Mouse (Mus musculus): ENCODE data around the gene Banp. TPM values are rescaled to one million over a fixed set of nuclear protein-coding genes. Genes with fewer than 3 reads are reported as not detected.
A peak's percentile ranks its signal among the peaks of the same experiment; 100 is the strongest.

The Banp gene
- polyA plus RNA-seq, 1 experiment from 2014 or later: 53.0 TPM

DNA sequence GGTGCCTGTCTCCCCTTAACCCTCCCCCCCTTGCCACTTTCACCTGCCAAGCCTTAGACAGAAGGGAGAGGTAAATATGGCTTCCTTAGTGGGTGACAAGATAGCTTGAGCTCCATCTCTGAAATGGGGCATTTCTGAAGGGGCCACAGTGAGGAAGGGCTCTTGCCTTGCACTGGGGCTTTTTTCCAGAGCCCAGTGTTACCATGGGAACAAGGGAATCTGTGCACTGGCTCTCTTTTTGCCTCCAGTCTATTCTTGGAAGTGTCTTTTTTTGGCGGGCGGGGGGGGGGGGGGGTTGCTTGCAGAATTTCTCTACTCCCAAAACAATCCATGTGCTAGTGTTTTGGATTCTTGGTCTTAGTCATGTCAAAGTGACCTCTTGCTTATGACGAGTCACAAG, 65.1 kb downstream of the Banp start:
- Histone ChIP-seq H3K36me3 (ENCODE audit: control insufficient read depth, insufficient read depth, low read length) (peaks cover 4% of the 10 kb centered on the region), H3K9me3 (ENCODE audit: control insufficient read depth, low read length) (no peaks in the 10 kb centered on the region), H3K4me1 (replicated peaks; ENCODE audit: control insufficient read depth, insufficient read depth, low read length) (peaks cover 9% of the 10 kb centered on the region), H3K4me3 (ENCODE audit: low read length) (no peak overlapping the region), H3K27me3 (ENCODE audit: control insufficient read depth, insufficient read depth, low read depth, low read length) (no peaks in the 10 kb centered on the region), H3K4me2 (ENCODE audit: low read depth, low read length) (no peak overlapping the region), H3K9ac (ENCODE audit: low read length) (no peak overlapping the region), H3K27ac (ENCODE audit: low read length) (no peak overlapping the region)
- 81% methylated on average over 3 of the region's 3 CpGs for WGBS
- no peak for ATAC-seq (ENCODE audit: low read depth)

DNA sequence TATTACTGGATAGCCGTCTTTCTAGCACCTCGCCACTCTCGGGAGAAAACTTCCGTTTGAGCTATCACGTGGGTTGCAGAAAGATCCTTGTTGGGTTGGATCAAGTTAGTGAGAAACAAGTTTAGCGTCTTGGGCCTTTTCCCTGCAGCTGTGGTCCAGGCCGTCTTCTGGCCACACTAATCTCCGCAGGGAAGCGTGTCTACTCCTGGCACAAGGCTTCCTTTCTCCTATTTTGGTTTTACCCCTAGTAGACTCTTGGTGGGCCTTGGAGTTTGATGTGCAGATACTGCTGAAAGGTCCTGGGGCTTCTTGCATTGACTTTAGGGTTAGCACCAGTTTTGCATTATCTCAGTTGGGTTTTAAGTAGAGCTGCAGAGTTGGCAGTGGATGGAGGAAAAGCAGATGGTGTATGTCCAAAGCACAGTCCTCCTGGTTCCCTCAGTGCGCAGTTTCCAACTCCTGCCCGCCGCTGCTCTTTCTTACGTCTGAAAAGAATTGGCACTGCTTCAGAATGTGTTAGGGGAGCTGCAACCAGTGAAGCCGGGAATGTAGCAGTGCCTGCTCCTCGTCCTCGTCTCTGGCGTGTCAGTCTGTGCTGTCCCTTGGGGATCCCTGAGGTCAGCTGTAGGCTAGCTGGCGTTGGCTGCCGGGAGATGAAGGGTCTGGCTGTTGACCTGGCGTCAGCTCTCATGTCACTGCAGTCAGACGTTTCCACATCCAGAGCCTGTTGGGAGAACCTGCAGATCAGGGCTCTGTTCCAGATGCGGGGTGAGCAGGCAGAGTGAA, 68.7 kb downstream of the Banp start:
- Histone ChIP-seq H3K36me3 (ENCODE audit: control insufficient read depth, insufficient read depth, low read length) (peaks cover 10% of the 10 kb centered on the region), H3K9ac (ENCODE audit: low read length) (no peak overlapping the region), H3K4me3 (ENCODE audit: low read length) (no peak overlapping the region), H3K4me2 (ENCODE audit: low read depth, low read length) (no peak overlapping the region), H3K27me3 (ENCODE audit: control insufficient read depth, insufficient read depth, low read depth, low read length) (no peaks in the 10 kb centered on the region), H3K9me3 (ENCODE audit: control insufficient read depth, low read length) (no peaks in the 10 kb centered on the region), H3K4me1 (replicated peaks; ENCODE audit: control insufficient read depth, insufficient read depth, low read length) (peaks cover 19% of the 10 kb centered on the region), H3K27ac (ENCODE audit: low read length) (peak overlapping the region; percentile 55)
- ATAC-seq (ENCODE audit: low read depth): peak; percentile 85
- WGBS: 51% methylated on average over 22 of the region's 22 CpGs

DNA sequence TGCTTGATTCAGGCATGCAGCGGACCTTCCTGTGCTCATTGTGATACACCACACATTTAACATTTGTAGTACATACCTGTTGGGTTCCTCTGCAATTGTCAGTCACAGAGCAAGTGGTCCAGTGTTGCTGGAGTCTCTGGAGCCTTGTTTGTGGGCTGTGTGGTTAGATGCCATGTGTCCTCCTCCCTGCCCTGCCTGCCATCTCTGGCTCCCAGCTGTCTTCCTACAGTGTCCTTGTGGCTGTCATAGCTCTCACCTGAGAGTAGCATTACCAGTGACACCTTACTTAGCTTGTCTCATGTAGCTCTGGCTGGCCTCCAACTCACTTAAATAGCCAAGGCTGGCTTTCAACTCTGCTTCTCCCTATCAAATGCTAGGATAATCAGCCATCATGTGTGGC, 69.6 kb downstream of the Banp start:
- no peak overlapping the region for H3K4me3 ChIP-seq (ENCODE audit: low read length)
- peaks cover 11% of the 10 kb centered on the region for H3K36me3 ChIP-seq (ENCODE audit: control insufficient read depth, insufficient read depth, low read length)
- 88% methylated on average over 1 of the region's 1 CpGs for WGBS
- H3K4me1 ChIP-seq (replicated peaks; ENCODE audit: control insufficient read depth, insufficient read depth, low read length): peaks cover 19% of the 10 kb centered on the region
- H3K9me3 ChIP-seq (ENCODE audit: control insufficient read depth, low read length): no peaks in the 10 kb centered on the region
- no peak overlapping the region for H3K27ac ChIP-seq (ENCODE audit: low read length)
- no peak for ATAC-seq (ENCODE audit: low read depth)
- no peaks in the 10 kb centered on the region for H3K27me3 ChIP-seq (ENCODE audit: control insufficient read depth, insufficient read depth, low read depth, low read length)
- no peak overlapping the region for H3K4me2 ChIP-seq (ENCODE audit: low read depth, low read length)
- no peak overlapping the region for H3K9ac ChIP-seq (ENCODE audit: low read length)

DNA sequence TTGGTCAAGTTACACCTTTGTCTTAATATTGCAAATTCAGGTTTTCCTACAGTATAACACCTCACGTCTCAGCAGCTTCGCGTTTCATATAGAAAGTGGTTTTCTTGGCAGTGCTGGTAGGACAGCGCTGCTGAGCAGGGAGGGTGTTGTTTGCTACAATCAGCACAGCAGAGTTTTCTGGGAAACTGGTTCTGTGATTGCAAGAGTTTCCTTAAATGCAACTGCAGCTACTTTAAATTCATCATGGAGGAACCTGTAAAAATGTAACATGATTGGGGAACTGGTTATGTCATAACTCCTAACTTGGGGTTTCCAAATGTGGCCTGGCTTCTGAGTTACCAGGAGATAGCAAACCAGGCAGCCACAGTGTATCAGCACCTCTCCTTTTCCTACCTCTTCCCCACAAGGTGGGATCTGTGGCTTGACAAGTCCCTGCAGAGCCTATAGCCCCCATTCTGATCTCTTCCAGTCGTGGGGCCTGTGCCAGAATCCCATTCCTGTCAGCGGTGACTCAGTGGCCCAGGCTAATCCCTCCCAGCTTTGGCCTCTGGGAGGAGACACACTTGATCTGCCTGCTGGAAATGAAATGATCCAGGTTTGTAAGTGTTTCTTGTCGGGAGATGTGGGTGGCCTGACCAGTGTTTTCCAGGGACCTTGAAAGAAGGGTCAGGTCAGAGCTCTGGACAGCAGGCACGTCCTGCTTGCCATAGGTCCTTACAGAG, 70.7 kb downstream of the Banp start:
- no peak overlapping the region for H3K9ac ChIP-seq (ENCODE audit: low read length)
- WGBS: 83% methylated on average over 8 of the region's 8 CpGs
- H3K27ac ChIP-seq (ENCODE audit: low read length): no peak overlapping the region
- no peak overlapping the region for H3K4me3 ChIP-seq (ENCODE audit: low read length)
- peaks cover 19% of the 10 kb centered on the region for H3K36me3 ChIP-seq (ENCODE audit: control insufficient read depth, insufficient read depth, low read length)
- no peaks in the 10 kb centered on the region for H3K27me3 ChIP-seq (ENCODE audit: control insufficient read depth, insufficient read depth, low read depth, low read length)
- ATAC-seq (ENCODE audit: low read depth): no peak
- peaks cover 19% of the 10 kb centered on the region for H3K4me1 ChIP-seq (replicated peaks; ENCODE audit: control insufficient read depth, insufficient read depth, low read length)
- no peaks in the 10 kb centered on the region for H3K9me3 ChIP-seq (ENCODE audit: control insufficient read depth, low read length)
- H3K4me2 ChIP-seq (ENCODE audit: low read depth, low read length): no peak overlapping the region

DNA sequence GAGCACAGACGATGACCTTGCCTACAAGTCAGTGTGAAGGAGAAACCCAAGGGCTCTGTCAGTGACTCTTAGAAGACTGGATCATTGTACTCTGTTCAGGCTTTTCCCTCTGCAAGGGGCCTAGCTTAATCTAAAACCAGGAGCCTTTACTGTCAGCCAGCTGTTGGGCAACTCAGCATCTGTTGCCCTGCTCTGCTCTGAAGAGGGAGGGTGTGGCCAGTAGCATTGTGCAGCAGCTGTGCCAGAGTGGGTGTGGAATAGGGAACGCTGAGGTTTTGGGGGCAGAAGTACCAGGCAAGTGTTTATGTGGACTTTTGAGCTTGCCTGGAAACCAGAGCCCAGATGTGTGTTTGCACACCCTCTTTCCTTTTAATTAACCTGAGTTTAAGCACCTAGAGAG, 72.2 kb downstream of the Banp start:
- ATAC-seq (ENCODE audit: low read depth): peak; percentile 21; the same call in 1 of the 2 replicates
- H3K4me1 ChIP-seq (replicated peaks; ENCODE audit: control insufficient read depth, insufficient read depth, low read length): peaks cover 19% of the 10 kb centered on the region
- 57% methylated on average over 2 of the region's 2 CpGs for whole genome bisulfite sequencing
- H3K4me2 ChIP-seq (ENCODE audit: low read depth, low read length): no peak overlapping the region
- H3K4me3 ChIP-seq (ENCODE audit: low read length): no peak overlapping the region
- peak overlapping the region; percentile 16; the same call in 1 of the 2 replicates for H3K27ac ChIP-seq (ENCODE audit: low read length)
- no peaks in the 10 kb centered on the region for H3K27me3 ChIP-seq (ENCODE audit: control insufficient read depth, insufficient read depth, low read depth, low read length)
- H3K9me3 ChIP-seq (ENCODE audit: control insufficient read depth, low read length): no peaks in the 10 kb centered on the region
- H3K9ac ChIP-seq (ENCODE audit: low read length): no peak overlapping the region
- peaks cover 29% of the 10 kb centered on the region for H3K36me3 ChIP-seq (ENCODE audit: control insufficient read depth, insufficient read depth, low read length)

DNA sequence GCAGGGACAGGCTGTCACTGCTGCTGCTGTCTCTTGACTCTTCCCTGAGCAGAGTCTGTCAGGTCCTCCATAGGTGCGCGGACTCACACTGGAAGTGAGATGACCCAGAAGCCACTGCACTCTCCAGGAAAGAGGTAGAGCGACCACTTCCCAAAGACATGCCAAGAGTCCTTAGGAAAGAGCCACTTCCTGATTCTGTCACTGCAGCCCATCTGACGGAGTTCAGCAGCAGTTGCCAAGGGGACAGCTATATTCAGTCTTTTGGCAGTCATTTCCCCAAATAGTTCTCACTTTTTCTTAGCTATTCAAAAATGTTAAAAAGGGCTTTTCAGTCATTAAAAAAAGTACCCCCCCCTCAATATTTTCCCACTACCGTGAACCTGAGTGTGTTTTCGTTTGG, 72.7 kb downstream of the Banp start:
- H3K27ac ChIP-seq (ENCODE audit: low read length): peak overlapping the region; percentile 16; the same call in 1 of the 2 replicates
- 62% methylated on average over 6 of the region's 6 CpGs for WGBS
- H3K27me3 ChIP-seq (ENCODE audit: control insufficient read depth, insufficient read depth, low read depth, low read length): no peaks in the 10 kb centered on the region
- no peak overlapping the region for H3K9ac ChIP-seq (ENCODE audit: low read length)
- peaks cover 27% of the 10 kb centered on the region for H3K36me3 ChIP-seq (ENCODE audit: control insufficient read depth, insufficient read depth, low read length)
- H3K9me3 ChIP-seq (ENCODE audit: control insufficient read depth, low read length): no peaks in the 10 kb centered on the region
- ATAC-seq (ENCODE audit: low read depth): 0 out of 2 replicates have a peak, but pooled peaks have one; percentile 20
- no peak overlapping the region for H3K4me2 ChIP-seq (ENCODE audit: low read depth, low read length)
- peaks cover 19% of the 10 kb centered on the region for H3K4me1 ChIP-seq (replicated peaks; ENCODE audit: control insufficient read depth, insufficient read depth, low read length)
- H3K4me3 ChIP-seq (ENCODE audit: low read length): no peak overlapping the region

DNA sequence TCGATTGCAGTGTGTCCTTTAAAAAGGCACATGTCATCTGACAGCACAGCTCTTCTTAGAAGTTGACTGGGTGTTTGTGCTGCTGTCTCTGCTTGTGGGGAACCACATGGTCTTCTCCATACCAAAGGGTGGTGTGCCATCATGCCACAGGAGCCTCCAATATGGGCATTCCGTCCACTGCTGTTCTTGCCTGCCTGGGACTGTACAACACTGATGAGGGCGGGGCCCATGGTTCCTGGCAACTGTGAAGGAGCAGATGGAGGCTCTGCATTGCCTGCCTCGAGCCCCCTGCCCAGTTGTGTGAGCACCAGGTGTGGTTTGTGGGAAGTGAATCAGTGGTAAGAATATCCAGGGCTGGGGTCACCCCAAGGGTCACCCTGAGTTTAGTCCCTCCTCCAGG, 73.2 kb downstream of the Banp start:
- Histone ChIP-seq H3K36me3 (ENCODE audit: control insufficient read depth, insufficient read depth, low read length) (peaks cover 26% of the 10 kb centered on the region), H3K27me3 (ENCODE audit: control insufficient read depth, insufficient read depth, low read depth, low read length) (no peaks in the 10 kb centered on the region), H3K4me1 (replicated peaks; ENCODE audit: control insufficient read depth, insufficient read depth, low read length) (peaks cover 18% of the 10 kb centered on the region), H3K27ac (ENCODE audit: low read length) (no peak overlapping the region), H3K4me2 (ENCODE audit: low read depth, low read length) (no peak overlapping the region), H3K4me3 (ENCODE audit: low read length) (no peak overlapping the region), H3K9me3 (ENCODE audit: control insufficient read depth, low read length) (no peaks in the 10 kb centered on the region), H3K9ac (ENCODE audit: low read length) (no peak overlapping the region)
- WGBS: 66% methylated on average over 4 of the region's 4 CpGs
- no peak for ATAC-seq (ENCODE audit: low read depth)

DNA sequence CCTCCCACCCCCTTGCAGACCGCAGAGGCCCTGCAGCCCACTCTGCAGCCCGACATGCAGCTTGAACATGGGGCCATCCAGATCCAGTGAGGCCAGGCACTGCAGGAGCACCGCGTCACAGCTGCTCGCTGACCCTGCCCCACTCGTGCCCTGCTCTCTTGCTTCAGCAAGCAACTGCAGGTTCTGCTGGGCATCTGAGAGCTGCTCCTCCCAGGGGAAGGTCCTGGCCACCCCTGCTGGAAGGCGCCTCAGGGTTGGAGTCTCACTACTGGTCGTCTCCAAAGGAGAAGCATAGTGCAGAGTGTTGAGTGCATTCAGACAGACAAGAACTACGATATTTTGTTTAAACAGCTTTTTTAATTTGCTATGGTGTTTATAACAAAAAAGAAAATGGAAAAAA, 76.0 kb downstream of the Banp start:
- no peaks in the 10 kb centered on the region for H3K27me3 ChIP-seq (ENCODE audit: control insufficient read depth, insufficient read depth, low read depth, low read length)

DNA sequence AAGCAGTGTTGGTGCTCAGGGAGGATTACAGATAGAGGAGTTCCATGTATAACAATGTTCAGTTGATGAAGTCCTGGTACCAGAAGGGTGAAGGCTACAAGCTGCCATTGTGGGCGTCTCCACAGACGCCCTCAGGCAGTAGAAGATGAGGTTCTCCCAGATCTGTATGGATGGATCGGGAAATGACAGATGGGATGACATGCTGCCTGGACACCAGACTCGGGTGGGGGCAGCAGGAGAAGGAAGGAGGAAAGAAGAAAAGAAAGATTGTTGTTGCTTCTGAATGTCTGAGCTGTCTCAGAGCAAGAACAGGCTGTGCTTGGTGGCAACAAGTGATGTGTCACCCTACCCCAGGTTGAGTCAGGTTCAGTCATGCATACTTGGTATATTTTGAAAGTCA, 78.6 kb downstream of the Banp start:
- Histone ChIP-seq H3K9me3 (ENCODE audit: control insufficient read depth, low read length) (no peaks in the 10 kb centered on the region), H3K27ac (ENCODE audit: low read length) (no peak overlapping the region), H3K27me3 (ENCODE audit: control insufficient read depth, insufficient read depth, low read depth, low read length) (no peaks in the 10 kb centered on the region), H3K4me1 (replicated peaks; ENCODE audit: control insufficient read depth, insufficient read depth, low read length) (no peaks in the 10 kb centered on the region), H3K4me2 (ENCODE audit: low read depth, low read length) (no peak overlapping the region), H3K4me3 (ENCODE audit: low read length) (no peak overlapping the region), H3K36me3 (ENCODE audit: control insufficient read depth, insufficient read depth, low read length) (peaks cover 21% of the 10 kb centered on the region), H3K9ac (ENCODE audit: low read length) (no peak overlapping the region)
- ATAC-seq (ENCODE audit: low read depth): no peak
- WGBS: 79% methylated on average over 4 of the region's 4 CpGs

More for the DNA sequence above, 76.0 kb downstream of the Banp start:
- Histone ChIP-seq H3K36me3 (ENCODE audit: control insufficient read depth, insufficient read depth, low read length) (peaks cover 23% of the 10 kb centered on the region), H3K4me1 (replicated peaks; ENCODE audit: control insufficient read depth, insufficient read depth, low read length) (peaks cover 10% of the 10 kb centered on the region), H3K9ac (ENCODE audit: low read length) (no peak overlapping the region), H3K27ac (ENCODE audit: low read length) (no peak overlapping the region), H3K4me2 (ENCODE audit: low read depth, low read length) (no peak overlapping the region), H3K4me3 (ENCODE audit: low read length) (no peak overlapping the region), H3K9me3 (ENCODE audit: control insufficient read depth, low read length) (no peaks in the 10 kb centered on the region)
- 89% methylated on average over 9 of the region's 9 CpGs for WGBS
- no peak for ATAC-seq (ENCODE audit: low read depth)
